Mouse (Mus musculus) hindlimb bud, embryonic 11.5 days (tissue): ENCODE results near the gene Clec2i.
"Not testable (repeated sequence)": the region's sequence is repeated elsewhere in the genome, so short reads cannot be mapped to it uniquely, and the experiment has no call there.

Source experiments
- DNase-seq: peaks from one replicate; pipeline ENCODE4 v3.0.0-alpha.2; 2012; ENCODE audit warnings: low read depth, low spot score; ENCODE audit errors: extremely low spot score

Clec2i gene

DNA sequence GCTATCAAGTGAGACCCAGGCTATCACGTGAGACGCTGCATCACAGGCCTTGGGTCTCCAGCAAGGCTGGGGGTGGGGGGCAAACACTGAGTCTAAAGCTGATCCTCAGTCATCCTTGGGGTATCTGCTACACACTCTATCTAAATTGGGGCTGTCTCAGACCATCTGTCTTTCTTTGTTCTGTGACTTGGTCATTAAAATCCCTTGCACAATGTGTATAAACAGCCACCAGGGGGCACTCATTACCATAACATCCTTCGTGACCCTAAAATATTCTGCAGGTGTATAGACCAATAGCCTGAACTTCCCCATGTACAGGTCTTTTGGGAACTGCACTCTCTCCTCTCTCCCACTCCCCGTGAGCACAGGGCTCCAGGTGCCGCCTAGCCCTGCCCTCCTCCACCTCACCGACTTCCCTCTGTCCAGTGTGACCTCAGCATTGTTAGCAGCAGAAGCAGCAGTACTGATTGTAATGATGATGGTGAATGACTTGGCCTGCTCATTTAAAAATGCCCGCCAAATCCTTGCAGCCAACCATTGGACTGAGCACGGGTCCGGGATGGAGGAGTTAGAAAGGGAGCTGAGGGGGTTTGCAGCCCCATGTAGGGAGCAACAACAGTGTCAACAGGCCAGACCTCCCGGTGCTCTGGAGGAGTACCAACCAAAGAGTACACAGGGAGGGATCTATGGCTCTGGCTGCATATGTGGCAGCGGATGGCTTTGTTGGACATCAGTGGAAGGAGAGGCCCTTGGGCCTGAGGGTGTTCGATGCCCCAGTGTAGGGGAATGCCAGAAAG is 33.2 kb upstream of the Clec2i start:
- no peak for DNase-seq

DNA sequence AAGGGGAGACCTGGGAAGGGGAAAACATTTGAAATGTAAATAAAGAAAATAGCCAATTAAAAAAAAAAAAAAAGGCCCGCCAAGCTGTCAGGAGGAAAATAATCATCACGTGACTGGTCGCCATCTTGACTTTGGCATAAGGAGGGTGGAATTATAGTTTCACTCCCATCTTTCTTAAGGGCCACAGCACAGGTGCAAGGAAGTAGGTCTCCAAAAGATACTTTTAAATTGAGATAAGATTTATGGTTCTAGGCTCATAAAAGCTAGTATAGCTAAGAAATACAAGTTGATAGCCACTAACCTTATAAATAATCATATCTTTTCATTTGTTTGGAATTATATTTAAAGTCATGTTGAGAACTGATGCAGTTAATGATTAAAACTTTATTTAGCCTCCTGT is 32.5 kb upstream of the Clec2i start:
- no peak for DNase-seq

DNA sequence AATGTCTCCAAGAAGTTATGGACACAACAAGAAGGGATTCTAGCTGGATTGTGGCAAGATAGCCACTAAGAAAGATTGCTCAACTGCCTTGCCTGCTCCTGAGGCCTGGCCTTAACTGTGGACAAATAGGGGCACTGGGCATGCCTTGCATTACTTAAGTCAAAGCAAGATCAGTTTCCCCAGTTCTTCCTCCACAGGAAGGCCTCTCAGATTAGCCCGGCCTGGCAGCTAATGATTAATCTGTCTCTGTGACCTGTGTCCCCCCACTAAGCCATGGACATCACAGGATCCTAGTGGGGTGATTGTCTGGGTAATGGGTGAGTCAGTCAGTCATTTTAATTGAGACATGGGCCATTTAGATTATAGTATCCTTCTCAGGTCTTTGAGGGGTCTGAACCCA is 31.9 kb upstream of the Clec2i start:
- no peak for DNase-seq

DNA sequence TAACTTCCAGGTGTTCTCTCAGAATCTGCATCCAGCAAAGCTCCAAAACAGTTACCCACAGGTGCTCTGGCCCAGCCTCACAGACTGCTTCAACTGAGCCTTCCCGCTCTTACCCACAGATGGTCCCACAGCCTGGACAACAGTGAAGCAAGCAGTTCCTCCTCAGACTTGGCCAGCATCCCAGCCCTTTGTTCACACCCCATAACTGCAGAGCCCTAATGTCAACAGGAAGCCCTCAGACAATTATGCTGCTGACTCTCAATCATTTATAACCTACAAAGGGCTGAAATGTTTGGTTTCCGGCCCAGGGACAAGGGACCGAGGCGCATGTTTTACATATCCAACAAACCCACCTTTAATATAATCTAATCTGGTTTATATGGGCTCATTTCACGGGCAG is 31.1 kb upstream of the Clec2i start:
- DNase-seq = no peak

DNA sequence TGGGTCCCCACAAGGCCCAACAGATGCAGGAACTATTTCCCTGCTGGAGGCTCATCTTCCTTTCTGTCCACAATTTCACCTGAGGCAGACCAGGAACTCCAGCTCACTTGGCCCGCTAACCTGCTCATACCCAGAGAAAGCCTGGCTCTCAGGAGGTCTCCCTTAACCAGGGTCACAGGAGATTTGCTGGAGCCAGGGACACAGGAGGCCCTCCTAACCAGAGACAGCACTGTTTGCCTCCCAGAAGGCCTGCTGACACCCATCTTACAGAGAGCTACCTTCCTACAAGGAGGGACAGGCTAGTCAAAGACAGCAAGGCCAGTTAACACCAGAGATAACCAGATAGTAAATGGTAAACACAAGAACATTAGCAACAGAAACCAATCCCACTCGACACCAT is 29.4 kb upstream of the Clec2i start:
- DNase-seq = no peak

DNA sequence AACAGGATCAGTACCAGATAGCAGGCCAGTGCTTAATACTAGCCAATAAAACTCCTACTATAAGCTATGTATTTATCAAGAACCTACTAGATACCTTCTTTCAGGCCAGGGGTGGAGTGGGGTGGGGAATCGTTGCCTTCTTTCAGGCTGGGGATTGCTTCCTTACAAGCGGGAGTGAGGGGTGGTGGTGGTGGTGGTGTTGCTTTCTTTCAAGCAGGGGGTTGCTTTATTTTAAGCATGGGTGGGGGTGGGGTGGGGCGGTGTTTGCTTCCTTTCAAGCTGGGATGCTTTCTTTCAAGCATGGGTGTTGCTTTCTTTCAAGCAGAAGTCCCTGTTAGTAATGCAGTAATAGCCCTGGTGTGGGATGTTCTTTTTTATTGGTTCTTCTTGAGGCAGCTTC is 18.5 kb upstream of the Clec2i start:
- no peak for DNase-seq

DNA sequence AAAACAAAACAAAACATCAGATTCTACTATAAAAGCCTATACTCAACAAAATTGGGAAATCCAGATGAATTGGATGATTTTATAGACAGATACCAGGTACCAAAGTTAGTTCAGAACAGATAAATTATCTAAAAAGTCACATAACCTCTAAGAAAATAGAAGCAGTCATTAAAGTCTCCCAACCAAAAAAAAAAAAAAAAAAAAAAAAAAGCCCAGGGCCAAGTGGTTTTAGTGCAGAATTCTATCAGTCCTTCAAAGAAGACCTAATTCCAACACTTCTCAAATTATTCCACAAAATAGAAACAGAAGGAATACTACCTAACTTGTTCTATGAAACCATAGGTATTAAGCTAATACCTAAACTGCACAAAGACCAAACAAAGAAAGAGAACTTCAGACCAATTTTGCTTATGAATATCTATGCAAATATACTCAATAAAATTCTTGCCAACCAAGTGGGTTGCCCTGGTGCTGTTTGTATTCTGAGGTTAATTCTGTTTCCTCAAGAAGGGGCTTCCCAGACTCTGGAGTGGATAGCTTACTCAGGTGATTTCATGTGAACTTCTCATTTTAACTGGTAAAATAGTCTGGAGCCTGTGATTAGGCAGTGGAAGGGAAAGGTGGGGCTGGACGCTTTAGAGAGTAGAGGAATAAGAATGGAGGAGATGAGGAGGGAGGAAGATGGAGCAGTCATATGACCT is 15.3 kb upstream of the Clec2i start:
- no peak for DNase-seq

DNA sequence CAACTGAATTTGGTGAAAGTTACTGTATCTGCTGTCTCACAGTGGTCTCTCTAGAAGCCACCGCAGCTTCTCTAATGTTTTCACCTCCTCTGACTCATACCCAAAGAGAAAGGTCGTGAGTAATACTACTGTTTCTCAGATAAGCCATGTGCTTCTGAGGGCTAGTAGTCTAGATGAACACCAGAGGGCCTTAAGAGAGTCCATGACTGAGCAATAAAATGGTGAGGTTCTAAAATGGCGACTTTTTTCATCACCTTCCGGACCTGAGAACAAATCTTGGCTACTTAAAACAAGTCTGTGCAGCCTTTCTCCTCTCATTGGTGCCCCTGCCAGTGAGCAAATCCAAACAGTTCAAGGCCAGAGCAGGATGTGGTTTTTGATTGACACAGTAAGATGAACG is 1.4 kb downstream of the Clec2i start:
- no peak for DNase-seq

DNA sequence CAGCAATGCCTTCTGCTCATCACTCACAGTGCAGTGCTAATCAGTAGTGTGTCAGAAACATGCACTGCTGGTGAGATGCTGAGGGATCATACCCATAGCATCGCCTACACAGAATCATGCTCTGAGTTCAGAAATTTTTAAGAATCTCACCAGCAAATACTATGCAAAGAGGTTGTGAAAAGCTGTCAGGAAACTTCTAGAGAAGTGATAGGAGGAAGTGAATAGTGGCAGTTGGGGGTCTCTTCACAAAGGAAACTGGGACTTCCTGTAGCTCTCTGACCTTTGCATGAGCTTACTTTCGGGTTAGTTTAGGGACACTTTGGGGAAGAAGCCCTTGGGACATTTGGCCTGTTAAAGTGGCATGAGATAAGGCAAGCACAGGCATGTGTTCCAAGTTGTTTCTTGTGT is 3.6 kb downstream of the Clec2i start, which contains the start of gene BC035044:
TSS of gene BC035044 (minus strand) at position 179 of the 408 bp plus-strand sequence.
- DNase-seq = no peak

DNA sequence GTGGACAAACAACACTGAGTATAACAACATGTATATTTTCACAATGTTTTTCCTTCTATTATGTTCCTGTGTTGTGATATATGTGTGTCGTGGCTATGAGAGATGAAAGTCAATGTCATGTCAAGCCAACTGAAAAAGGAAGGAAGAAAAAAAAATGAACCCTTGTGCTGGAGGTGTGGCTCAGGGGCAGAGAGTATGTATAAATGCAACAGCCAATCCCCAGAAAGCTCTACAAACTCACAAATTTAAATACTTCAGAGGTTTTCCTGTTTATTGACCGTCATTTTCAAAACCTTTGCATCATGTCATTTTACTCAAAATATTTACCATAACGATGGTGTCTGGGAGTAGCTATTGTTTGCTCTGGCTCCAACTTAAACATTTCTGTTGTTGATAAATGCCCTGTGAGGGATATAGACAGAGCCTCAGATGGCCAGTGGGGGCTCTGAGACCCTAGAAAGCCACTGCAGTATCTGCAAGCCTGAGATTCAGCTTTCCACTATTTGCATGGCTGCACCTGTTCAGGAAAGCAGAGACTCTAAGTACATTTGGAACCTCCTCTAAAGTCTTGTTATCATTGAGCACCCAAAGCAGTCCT is 8.1 kb downstream of the Clec2i start:
- no peak for DNase-seq

DNA sequence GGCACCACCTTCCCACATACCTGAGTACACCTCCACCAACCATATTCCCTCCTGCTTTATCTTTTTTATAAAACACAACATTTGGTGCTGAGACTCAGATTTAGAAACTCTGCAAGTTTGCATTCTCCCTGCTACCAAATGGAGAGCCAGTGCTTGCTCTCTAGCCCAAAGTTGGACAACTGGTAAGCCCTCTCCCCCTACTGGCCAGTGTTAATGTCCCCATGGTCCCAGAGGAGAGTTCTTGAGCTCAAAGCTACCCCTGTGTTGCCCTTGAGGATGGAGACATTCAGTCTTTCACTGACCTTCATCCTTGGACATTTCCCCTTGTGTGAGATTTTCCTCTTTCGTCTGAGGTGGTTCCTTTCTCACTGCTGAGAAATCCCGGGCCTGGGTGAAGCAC is 12.7 kb downstream of the Clec2i start:
- no peak for DNase-seq

DNA sequence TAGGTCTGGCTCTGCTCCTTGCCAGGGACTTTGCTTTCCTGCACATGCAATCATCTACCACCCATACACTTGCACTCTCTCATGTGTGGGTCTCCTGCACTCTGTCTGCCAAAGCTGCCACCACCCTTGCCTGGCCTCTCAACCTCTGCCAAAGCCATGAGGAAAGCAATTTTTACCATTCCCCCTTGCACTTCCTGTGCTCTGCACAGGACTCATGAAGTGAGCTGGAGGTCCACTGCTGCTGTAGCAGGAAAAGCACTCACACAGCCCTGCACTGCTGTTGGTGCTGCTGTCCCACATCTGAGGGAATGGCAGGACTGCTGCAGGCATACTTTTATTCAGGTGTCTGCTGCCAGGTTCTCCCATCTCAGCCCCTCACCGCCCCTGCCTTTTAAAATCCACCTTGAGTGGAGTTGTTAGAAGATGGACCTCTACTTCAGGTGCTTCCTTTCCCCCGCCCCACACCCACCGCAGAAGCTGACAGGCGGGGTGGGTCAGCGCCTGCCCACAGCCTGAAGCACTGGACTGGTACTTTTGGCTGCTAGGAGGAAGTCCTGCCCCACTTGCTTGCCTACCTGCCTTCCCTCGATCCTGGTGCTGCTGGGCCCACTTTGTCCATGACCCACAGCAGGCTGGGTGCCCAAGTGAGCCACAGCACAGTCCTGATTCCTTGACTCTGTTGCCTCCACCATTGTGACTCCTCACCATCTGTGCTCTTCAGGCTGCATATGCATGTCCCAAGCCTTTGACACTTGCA is 13.6 kb downstream of the Clec2i start:
- DNase-seq = not testable (repeated sequence)

DNA sequence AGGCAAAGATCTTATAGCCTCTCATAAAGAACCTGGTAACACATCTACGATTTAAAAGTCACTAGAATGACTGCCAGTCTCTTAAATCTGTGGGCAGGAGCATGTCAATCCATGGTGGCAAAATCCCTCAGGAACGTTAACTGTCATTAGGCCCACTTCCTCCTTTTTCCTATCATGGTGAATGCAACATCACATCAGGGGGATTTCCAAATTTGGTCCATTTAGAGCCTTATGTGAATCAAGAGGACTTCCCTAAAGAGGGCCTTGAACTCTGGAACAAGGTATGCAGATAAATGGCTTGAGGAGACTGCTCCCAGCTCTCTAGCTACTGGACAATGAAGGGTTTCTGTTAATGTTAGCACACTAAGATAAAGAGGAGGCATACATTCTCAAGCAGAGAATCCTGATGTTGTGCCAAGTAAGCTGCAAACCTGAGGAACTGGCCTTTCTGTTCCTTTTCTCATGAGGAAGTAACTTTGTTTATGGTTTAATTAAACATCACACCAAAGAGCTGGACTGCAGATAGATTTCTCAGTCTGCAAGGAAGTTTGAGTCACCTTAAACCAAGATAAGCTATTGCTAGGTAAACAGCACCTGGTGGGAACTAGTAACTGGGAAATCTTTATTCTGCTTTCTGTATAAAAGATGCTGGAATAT is 26.3 kb downstream of the Clec2i start:
- DNase-seq = no peak

DNA sequence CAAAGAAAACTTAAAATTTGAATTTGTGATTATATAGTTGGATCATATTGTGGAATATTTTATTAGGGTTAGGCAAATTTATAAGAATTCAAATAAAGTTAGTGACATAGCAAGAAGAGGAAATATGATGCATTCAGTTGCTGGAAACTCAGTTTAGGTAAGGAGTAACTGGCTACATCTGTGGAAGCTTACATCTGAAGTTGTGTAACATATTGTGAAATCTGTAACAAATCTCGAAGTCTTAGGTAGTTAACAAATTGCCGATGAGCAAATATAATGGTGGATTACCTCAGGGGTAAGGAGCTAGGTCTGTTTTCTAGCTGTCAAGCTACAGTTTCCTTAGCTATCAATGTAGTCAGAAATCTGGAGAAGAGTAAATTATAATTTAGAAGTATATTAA is 29.9 kb downstream of the Clec2i start:
- DNase-seq = no peak

DNA sequence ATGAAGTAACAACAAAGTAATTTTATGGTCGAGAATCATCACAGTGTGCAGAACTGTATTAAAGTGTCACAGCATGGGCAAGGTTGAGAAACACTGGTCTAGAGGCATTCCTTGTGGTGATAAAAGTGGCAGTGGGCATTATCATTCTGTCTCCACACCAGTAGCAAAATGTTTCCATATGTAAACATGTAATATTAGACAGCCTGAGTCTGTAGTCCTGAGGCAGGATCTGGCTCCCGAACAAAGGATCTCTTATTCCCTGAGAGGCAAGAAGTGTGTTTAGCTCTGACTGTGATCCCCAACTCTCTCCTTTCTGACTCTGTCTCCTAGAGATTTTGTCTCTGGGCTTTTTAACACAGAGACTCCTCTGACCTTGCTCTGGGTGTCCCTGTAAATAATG is 45.7 kb downstream of the Clec2i start:
- DNase-seq = no peak

DNA sequence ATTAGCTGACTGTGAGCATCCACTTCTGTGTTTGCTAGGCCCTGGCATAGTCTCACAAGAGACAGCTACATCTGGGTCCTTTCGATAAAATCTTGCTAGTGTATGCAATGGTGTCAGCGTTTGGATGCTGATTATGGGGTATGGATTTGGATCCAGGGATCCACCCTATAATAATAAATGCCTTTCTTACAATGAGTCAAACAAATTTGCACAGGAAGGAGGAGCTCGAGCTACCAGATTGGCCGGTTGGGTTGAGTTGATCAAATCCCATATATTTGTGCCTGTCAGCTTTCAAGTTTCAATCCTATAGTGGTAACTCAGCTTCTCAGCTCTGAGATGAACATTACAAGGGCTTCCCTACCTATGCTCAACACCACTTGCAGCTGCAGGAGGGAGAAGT is 46.7 kb downstream of the Clec2i start, which contains the start of gene Clec2g:
TSS of gene Clec2g (plus strand) at position 301 of the 400 bp plus-strand sequence.
- DNase-seq = not testable (repeated sequence)

DNA sequence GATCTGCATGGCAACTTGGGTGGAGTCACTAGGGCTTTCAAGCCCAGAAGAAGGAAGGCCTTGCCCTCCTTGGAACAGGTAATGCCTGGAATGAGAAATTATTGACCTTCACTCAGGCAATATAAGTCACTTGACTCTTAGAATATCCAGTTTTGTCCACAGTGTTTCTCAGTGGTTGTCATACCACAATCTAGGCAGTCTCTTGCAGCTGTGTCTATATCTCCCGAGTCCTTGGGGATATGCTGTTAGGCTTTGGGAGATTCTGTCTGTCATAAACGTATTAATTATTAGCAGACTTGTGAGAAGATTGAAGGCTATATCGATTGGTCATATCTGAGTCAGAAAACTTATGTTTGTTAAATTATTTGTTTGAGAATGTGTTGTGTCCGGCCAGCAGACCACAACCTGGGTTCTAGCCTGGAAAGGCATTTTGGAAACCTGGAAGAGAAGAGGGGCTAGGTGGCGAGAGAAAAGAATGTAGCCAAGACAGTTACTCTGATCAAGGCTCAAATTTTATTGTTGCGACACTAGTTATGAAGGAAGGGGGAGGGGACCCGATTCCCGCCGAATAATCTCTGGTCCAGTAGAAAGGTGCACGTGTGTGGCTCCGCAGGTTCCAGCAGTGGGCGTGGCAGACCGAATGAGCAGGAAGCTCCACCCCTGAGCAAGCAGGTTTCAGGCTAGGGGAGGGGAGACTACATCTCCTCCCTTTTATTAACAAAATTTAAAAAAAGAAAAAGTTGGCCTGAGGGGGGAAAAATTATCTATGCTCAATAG is 48.7 kb downstream of the Clec2i start:
- DNase-seq = not testable (repeated sequence)

DNA sequence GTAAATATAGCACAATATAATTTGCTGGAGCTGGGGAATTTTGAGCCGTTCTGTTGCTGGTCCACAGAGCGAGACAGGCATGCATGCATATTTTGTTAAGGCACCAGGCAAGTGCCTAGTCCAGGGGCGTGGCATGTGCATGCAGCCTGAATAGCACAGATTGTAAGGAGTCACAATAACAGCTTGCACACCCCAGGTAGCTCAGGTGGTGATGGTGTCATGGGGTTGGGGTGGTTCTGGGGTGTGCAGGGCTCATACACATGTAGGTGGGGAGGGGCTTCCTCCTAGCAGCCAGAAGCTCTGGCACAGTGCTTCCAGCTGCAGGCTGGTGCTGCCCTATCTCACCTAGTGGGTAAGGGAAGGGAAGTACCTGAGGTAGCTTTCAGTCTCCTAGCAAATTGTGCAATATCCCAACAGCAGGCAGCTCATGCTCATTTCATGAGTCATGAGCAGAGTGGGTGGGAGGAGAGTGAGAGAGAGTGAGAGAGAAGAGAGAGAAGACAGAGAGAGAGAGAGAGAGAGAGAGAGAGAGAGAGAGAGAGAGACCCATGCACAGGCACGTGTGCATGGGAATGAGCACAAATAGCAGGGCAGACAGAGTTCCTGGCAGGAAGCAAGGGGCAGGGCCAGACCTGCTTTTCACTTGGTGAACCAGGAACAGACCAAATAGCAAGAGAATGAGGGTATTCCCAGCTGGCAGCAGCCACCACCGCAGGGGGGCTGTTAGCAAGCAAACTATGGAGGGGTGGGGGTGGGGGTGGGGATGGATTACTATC is 54.4 kb downstream of the Clec2i start:
- DNase-seq = no peak

DNA sequence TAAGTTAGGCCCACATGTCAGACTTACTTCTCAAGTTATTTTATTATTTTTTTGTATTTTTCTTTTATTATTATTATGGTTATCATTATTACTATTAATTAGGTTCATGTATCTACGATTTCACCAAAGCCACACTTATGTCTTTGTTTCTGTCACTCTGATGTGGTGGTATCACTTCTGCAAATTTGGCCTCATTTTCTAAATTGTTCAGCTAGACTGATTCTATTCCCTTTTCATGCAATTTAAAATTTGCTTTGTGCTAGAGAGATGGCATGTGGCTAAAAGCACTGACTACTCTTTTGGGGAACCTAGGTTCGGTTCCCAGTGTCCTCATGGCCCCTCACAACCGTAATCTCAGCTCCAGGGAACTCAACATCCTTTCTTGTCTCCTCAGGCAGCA is 58.2 kb downstream of the Clec2i start:
- DNase-seq = no peak
